Mouse (Mus musculus): ENCODE measurements at regions not wholly inside any gene's neighbourhood (a gene's known extent, or its start where the extent isn't known, plus 50 kb on each side); places are given as distances from the start of the nearest gene placed in this dataset.
A peak's percentile ranks its signal among the peaks of the same experiment; 100 is the strongest.

- no peaks in the 10 kb centered on the region for H3K9me3 ChIP-seq (replicated peaks; ENCODE audit: control insufficient read depth, low read length)
- no peaks in the 10 kb centered on the region for H3K27me3 ChIP-seq (ENCODE audit: control insufficient read depth, insufficient read depth, low read depth, low read length)
- H3K4me2 ChIP-seq (ENCODE audit: low read depth, low read length), result no peak overlapping the region
- no peak overlapping the region for H3K4me3 ChIP-seq (ENCODE audit: low read depth, low read length)
- 62% methylated on average over 6 of the region's 6 CpGs for WGBS (ENCODE audit: insufficient replicate concordance)
- H3K36me3 ChIP-seq (ENCODE audit: control insufficient read depth, insufficient read depth), result no peaks in the 10 kb centered on the region
- no peak for ATAC-seq (ENCODE audit: low read depth)
- H3K9ac ChIP-seq (ENCODE audit: low read depth, low read length), result no peak overlapping the region
- H3K27ac ChIP-seq (ENCODE audit: low read length), result no peak overlapping the region
- H3K4me1 ChIP-seq (ENCODE audit: control insufficient read depth, low read depth, low read length), result no peaks in the 10 kb centered on the region
Observed at GRCm38 (mm10) chr3:80056636-80057350, 172.5 kb downstream of the Fam198b start.

- H3K9me3 ChIP-seq (replicated peaks; ENCODE audit: control insufficient read depth, low read length), result no peaks in the 10 kb centered on the region
- H3K4me2 ChIP-seq (ENCODE audit: low read depth, low read length), result no peak overlapping the region
- H3K27ac ChIP-seq (ENCODE audit: low read length), result no peak overlapping the region
- no peak overlapping the region for H3K9ac ChIP-seq (ENCODE audit: low read depth, low read length)
- H3K27me3 ChIP-seq (ENCODE audit: control insufficient read depth, insufficient read depth, low read depth, low read length), result no peaks in the 10 kb centered on the region
- ATAC-seq (ENCODE audit: low read depth), result no peak
- 29% methylated on average over 2 of the region's 2 CpGs for WGBS (ENCODE audit: insufficient replicate concordance)
- no peaks in the 10 kb centered on the region for H3K4me1 ChIP-seq (ENCODE audit: control insufficient read depth, low read depth, low read length)
- H3K36me3 ChIP-seq (ENCODE audit: control insufficient read depth, insufficient read depth), result no peaks in the 10 kb centered on the region
- no peak overlapping the region for H3K4me3 ChIP-seq (ENCODE audit: low read depth, low read length)
Observed at GRCm38 (mm10) chr3:80058722-80059121, 174.4 kb downstream of the Fam198b start.

- Histone ChIP-seq H3K9ac (ENCODE audit: low read depth, low read length) (no peak overlapping the region), H3K9me3 (replicated peaks; ENCODE audit: control insufficient read depth, low read length) (no peaks in the 10 kb centered on the region), H3K4me2 (ENCODE audit: low read depth, low read length) (no peak overlapping the region), H3K27ac (ENCODE audit: low read length) (no peak overlapping the region), H3K36me3 (ENCODE audit: control insufficient read depth, insufficient read depth) (no peaks in the 10 kb centered on the region), H3K27me3 (ENCODE audit: control insufficient read depth, insufficient read depth, low read depth, low read length) (no peaks in the 10 kb centered on the region), H3K4me3 (ENCODE audit: low read depth, low read length) (no peak overlapping the region), H3K4me1 (ENCODE audit: control insufficient read depth, low read depth, low read length) (no peaks in the 10 kb centered on the region)
- no peak for ATAC-seq (ENCODE audit: low read depth)
- WGBS (ENCODE audit: insufficient replicate concordance), result 59% methylated on average over 5 of the region's 5 CpGs
Observed at GRCm38 (mm10) chr3:80070726-80071125, 186.4 kb downstream of the Fam198b start.

- 10% methylated on average over 10 of the region's 10 CpGs for WGBS (ENCODE audit: insufficient replicate concordance)
- no peak overlapping the region for H3K4me3 ChIP-seq (ENCODE audit: low read depth, low read length)
- H3K36me3 ChIP-seq (ENCODE audit: control insufficient read depth, insufficient read depth), result no peaks in the 10 kb centered on the region
- peak overlapping the region; percentile 4; the same call in 1 of the 2 replicates for H3K4me2 ChIP-seq (ENCODE audit: low read depth, low read length)
- H3K4me1 ChIP-seq (ENCODE audit: control insufficient read depth, low read depth, low read length), result no peaks in the 10 kb centered on the region
- ATAC-seq (ENCODE audit: low read depth), result no peak
- no peak overlapping the region for H3K9ac ChIP-seq (ENCODE audit: low read depth, low read length)
- H3K27ac ChIP-seq (ENCODE audit: low read length), result no peak overlapping the region
- no peaks in the 10 kb centered on the region for H3K27me3 ChIP-seq (ENCODE audit: control insufficient read depth, insufficient read depth, low read depth, low read length)
- H3K9me3 ChIP-seq (replicated peaks; ENCODE audit: control insufficient read depth, low read length), result no peaks in the 10 kb centered on the region
Observed at GRCm38 (mm10) chr3:80079801-80080418, 195.6 kb downstream of the Fam198b start.

GRCm38 (mm10) chr3:80081210-80081609 lies 196.9 kb downstream of the Fam198b start:
- no peaks in the 10 kb centered on the region for H3K27me3 ChIP-seq (ENCODE audit: control insufficient read depth, insufficient read depth, low read depth, low read length)
- 31% methylated on average over 7 of the region's 7 CpGs for WGBS (ENCODE audit: insufficient replicate concordance)
- H3K4me3 ChIP-seq (ENCODE audit: low read depth, low read length), result no peak overlapping the region
- H3K9ac ChIP-seq (ENCODE audit: low read depth, low read length), result no peak overlapping the region
- ATAC-seq (ENCODE audit: low read depth), result no peak
- no peak overlapping the region for H3K4me2 ChIP-seq (ENCODE audit: low read depth, low read length)
- no peaks in the 10 kb centered on the region for H3K36me3 ChIP-seq (ENCODE audit: control insufficient read depth, insufficient read depth)
- H3K27ac ChIP-seq (ENCODE audit: low read length), result no peak overlapping the region
- H3K4me1 ChIP-seq (ENCODE audit: control insufficient read depth, low read depth, low read length), result no peaks in the 10 kb centered on the region
- H3K9me3 ChIP-seq (replicated peaks; ENCODE audit: control insufficient read depth, low read length), result no peaks in the 10 kb centered on the region

- Histone ChIP-seq H3K27me3 (ENCODE audit: control insufficient read depth, insufficient read depth, low read depth, low read length) (no peaks in the 10 kb centered on the region), H3K36me3 (ENCODE audit: control insufficient read depth, insufficient read depth) (no peaks in the 10 kb centered on the region), H3K4me1 (ENCODE audit: control insufficient read depth, low read depth, low read length) (no peaks in the 10 kb centered on the region), H3K4me2 (ENCODE audit: low read depth, low read length) (no peak overlapping the region), H3K27ac (ENCODE audit: low read length) (no peak overlapping the region), H3K4me3 (ENCODE audit: low read depth, low read length) (no peak overlapping the region), H3K9ac (ENCODE audit: low read depth, low read length) (no peak overlapping the region), H3K9me3 (replicated peaks; ENCODE audit: control insufficient read depth, low read length) (no peaks in the 10 kb centered on the region)
- no peak for ATAC-seq (ENCODE audit: low read depth)
- WGBS (ENCODE audit: insufficient replicate concordance), result 55% methylated on average over 8 of the region's 8 CpGs
Observed at GRCm38 (mm10) chr3:80082780-80083519, 198.6 kb downstream of the Fam198b start.

- no peaks in the 10 kb centered on the region for H3K4me1 ChIP-seq (ENCODE audit: control insufficient read depth, low read depth, low read length)
- no peak overlapping the region for H3K4me3 ChIP-seq (ENCODE audit: low read depth, low read length)
- no peak for ATAC-seq (ENCODE audit: low read depth)
- 63% methylated on average over 3 of the region's 3 CpGs for WGBS (ENCODE audit: insufficient replicate concordance)
- H3K9ac ChIP-seq (ENCODE audit: low read depth, low read length), result no peak overlapping the region
- no peaks in the 10 kb centered on the region for H3K36me3 ChIP-seq (ENCODE audit: control insufficient read depth, insufficient read depth)
- no peaks in the 10 kb centered on the region for H3K27me3 ChIP-seq (ENCODE audit: control insufficient read depth, insufficient read depth, low read depth, low read length)
- H3K9me3 ChIP-seq (replicated peaks; ENCODE audit: control insufficient read depth, low read length), result no peaks in the 10 kb centered on the region
- no peak overlapping the region for H3K27ac ChIP-seq (ENCODE audit: low read length)
- H3K4me2 ChIP-seq (ENCODE audit: low read depth, low read length), result no peak overlapping the region
Observed at GRCm38 (mm10) chr3:80084168-80084567, 199.8 kb downstream of the Fam198b start.

- no peaks in the 10 kb centered on the region for H3K36me3 ChIP-seq (ENCODE audit: control insufficient read depth, insufficient read depth)
- H3K27ac ChIP-seq (ENCODE audit: low read length), result no peak overlapping the region
- H3K4me2 ChIP-seq (ENCODE audit: low read depth, low read length), result no peak overlapping the region
- no peak overlapping the region for H3K9ac ChIP-seq (ENCODE audit: low read depth, low read length)
- H3K4me3 ChIP-seq (ENCODE audit: low read depth, low read length), result no peak overlapping the region
- no peaks in the 10 kb centered on the region for H3K4me1 ChIP-seq (ENCODE audit: control insufficient read depth, low read depth, low read length)
- no peak for ATAC-seq (ENCODE audit: low read depth)
- 50% methylated on average over 3 of the region's 3 CpGs for WGBS (ENCODE audit: insufficient replicate concordance)
- H3K27me3 ChIP-seq (ENCODE audit: control insufficient read depth, insufficient read depth, low read depth, low read length), result no peaks in the 10 kb centered on the region
- no peaks in the 10 kb centered on the region for H3K9me3 ChIP-seq (replicated peaks; ENCODE audit: control insufficient read depth, low read length)
Observed at GRCm38 (mm10) chr3:80099625-80100024, 215.3 kb downstream of the Fam198b start.

- no peak for ATAC-seq (ENCODE audit: low read depth)
- no peak overlapping the region for H3K9ac ChIP-seq (ENCODE audit: low read depth, low read length)
- WGBS (ENCODE audit: insufficient replicate concordance), result 50% methylated on average over 1 of the region's 1 CpGs
- H3K4me1 ChIP-seq (ENCODE audit: control insufficient read depth, low read depth, low read length), result no peaks in the 10 kb centered on the region
- H3K9me3 ChIP-seq (replicated peaks; ENCODE audit: control insufficient read depth, low read length), result no peaks in the 10 kb centered on the region
- H3K36me3 ChIP-seq (ENCODE audit: control insufficient read depth, insufficient read depth), result no peaks in the 10 kb centered on the region
- no peak overlapping the region for H3K4me3 ChIP-seq (ENCODE audit: low read depth, low read length)
- no peak overlapping the region for H3K27ac ChIP-seq (ENCODE audit: low read length)
- H3K4me2 ChIP-seq (ENCODE audit: low read depth, low read length), result no peak overlapping the region
- no peaks in the 10 kb centered on the region for H3K27me3 ChIP-seq (ENCODE audit: control insufficient read depth, insufficient read depth, low read depth, low read length)
Observed at GRCm38 (mm10) chr3:80120177-80120736, 235.9 kb downstream of the Fam198b start.
